Mouse (Mus musculus) CH12.LX (cell line): ENCODE measurements around the gene Cntln. TPM values are rescaled to one million over a fixed set of nuclear protein-coding genes. Genes with fewer than 3 reads are reported as not detected.

Source experiments
- DNase-seq: peaks from one replicate; pipeline ENCODE4 v3.0.0-alpha.2; 2013; ENCODE audit errors: extremely low read depth
- H3K27ac ChIP-seq: 2 replicates; pipeline ENCODE4 v1.5.1; 2012; ENCODE audit warnings: low read depth, mild to moderate bottlenecking, control low read depth, moderate library complexity; ENCODE audit not compliant: insufficient read depth
- H3K27me3 ChIP-seq: replicated peaks from 2 replicates; pipeline ENCODE3; 2012; ENCODE audit warnings: inconsistent platforms
- H3K36me3 ChIP-seq, 2 experiments: replicated peaks in 1 of 2; 2 replicates each; pipeline versions ENCODE3 to v1.6.1; 2012; ENCODE audit warnings: inconsistent platforms in 1 of 2, low read length in 1 of 2, mild to moderate bottlenecking in 1 of 2, mixed read lengths in 1 of 2, moderate library complexity in 1 of 2; ENCODE audit not compliant: control insufficient read depth in 1 of 2, insufficient read depth in 1 of 2
- H3K4me1 ChIP-seq, 2 experiments: 2 replicates each; pipeline ENCODE4 v1.6.1; 2012; ENCODE audit warnings: inconsistent platforms in 1 of 2, moderate library complexity in 1 of 2; ENCODE audit not compliant: insufficient read depth in 2 of 2, control insufficient read depth in 1 of 2
- H3K4me2 ChIP-seq: 2 replicates; pipeline ENCODE4 v1.6.1; 2012; ENCODE audit warnings: low read depth, mild to moderate bottlenecking, control low read depth; ENCODE audit not compliant: poor library complexity, insufficient read depth, severe bottlenecking
- H3K4me3 ChIP-seq, 3 experiments: fragments of 150-350 bp in 1 of 3; sonication (generic) in 1 of 3; replicated peaks in 1 of 3; 2 replicates each; pipeline versions ENCODE3 to v1.5.1; 2011 to 2012; ENCODE audit warnings: low read depth in 2 of 3, low read length in 2 of 3, mild to moderate bottlenecking in 2 of 3, moderate library complexity in 2 of 3, control low read depth in 1 of 3, improper control_type of control experiment in 1 of 3, inconsistent platforms in 1 of 3, mixed read lengths in 1 of 3; ENCODE audit not compliant: poor library complexity in 1 of 3
- H3K79me2 ChIP-seq: replicated peaks from 2 replicates; pipeline ENCODE4 v1.6.1; 2012; ENCODE audit warnings: mild to moderate bottlenecking, moderate library complexity; ENCODE audit not compliant: control insufficient read depth, poor library complexity, insufficient read depth, severe bottlenecking; ENCODE audit errors: extremely low read depth
- H3K9ac ChIP-seq: 2 replicates; pipeline ENCODE4 v1.6.1; 2012; ENCODE audit warnings: low read depth, mild to moderate bottlenecking, control low read depth, moderate library complexity; ENCODE audit not compliant: insufficient read depth
- H3K9me3 ChIP-seq: replicated peaks from 2 replicates; pipeline ENCODE3; 2012; ENCODE audit warnings: low read length, inconsistent platforms, mixed read lengths
- BHLHE40 ChIP-seq: IDR thresholded peaks from 2 replicates; pipeline ENCODE4 v1.6.1; 2011; ENCODE audit warnings: mild to moderate bottlenecking, low read depth, low read length, improper control_type of control experiment
- CTCF ChIP-seq, 2 experiments: IDR thresholded peaks in 1 of 2; conservative IDR thresholded peaks in 1 of 2; 2 replicates each; pipeline ENCODE4 v1.5.1; 2011 to 2012; ENCODE audit warnings: low read depth in 2 of 2, low read length in 2 of 2, improper control_type of control experiment in 1 of 2, inconsistent platforms in 1 of 2, mild to moderate bottlenecking in 1 of 2, moderate library complexity in 1 of 2
- EP300 ChIP-seq: IDR thresholded peaks from 2 replicates; pipeline ENCODE4 v1.6.1; 2011; ENCODE audit warnings: low read length, improper control_type of control experiment
- JUN ChIP-seq: IDR thresholded peaks from 2 replicates; pipeline ENCODE4 v1.6.1; 2011; ENCODE audit warnings: low read depth, mild to moderate bottlenecking, low read length, improper control_type of control experiment, moderate library complexity; ENCODE audit not compliant: insufficient read depth
- JUND ChIP-seq: conservative IDR thresholded peaks from 2 replicates; pipeline ENCODE4 v1.6.1; 2011; ENCODE audit warnings: low read depth, low read length, improper control_type of control experiment
- MAFK ChIP-seq: IDR thresholded peaks from 2 replicates; pipeline ENCODE4 v1.6.1; 2011; ENCODE audit warnings: low read length, improper control_type of control experiment; ENCODE audit not compliant: insufficient replicate concordance
- MAX ChIP-seq: IDR thresholded peaks from 2 replicates; pipeline ENCODE4 v1.6.1; 2011; ENCODE audit warnings: low read length, improper control_type of control experiment
- MXI1 ChIP-seq: IDR thresholded peaks from 2 replicates; pipeline ENCODE4 v1.6.1; 2011; ENCODE audit warnings: mild to moderate bottlenecking, low read depth, low read length, improper control_type of control experiment
- MYC ChIP-seq: IDR thresholded peaks from 2 replicates; pipeline ENCODE4 v1.6.1; 2011; ENCODE audit warnings: low read depth, mild to moderate bottlenecking, improper control_type of control experiment, low read length
- NRF1 ChIP-seq: IDR thresholded peaks from 2 replicates; pipeline ENCODE4 v1.6.1; 2014; ENCODE audit warnings: low read depth, mild to moderate bottlenecking, inconsistent platforms, low read length, improper control_type of control experiment, moderate library complexity
- POLR2A ChIP-seq: IDR thresholded peaks from 2 replicates; pipeline ENCODE4 v1.6.1; 2011; ENCODE audit warnings: low read depth, mild to moderate bottlenecking, improper control_type of control experiment, low read length
- RAD21 ChIP-seq: IDR thresholded peaks from 2 replicates; pipeline ENCODE4 v1.6.1; 2011; ENCODE audit warnings: low read depth, mild to moderate bottlenecking, low read length, improper control_type of control experiment, moderate library complexity
- SIN3A ChIP-seq: IDR thresholded peaks from 2 replicates; pipeline ENCODE4 v1.6.1; 2012; ENCODE audit warnings: low read length, improper control_type of control experiment, inconsistent platforms
- SMC3 ChIP-seq: IDR thresholded peaks from 2 replicates; pipeline ENCODE4 v1.6.1; 2011; ENCODE audit warnings: low read depth, low read length, improper control_type of control experiment
- TBP ChIP-seq: conservative IDR thresholded peaks from 2 replicates; pipeline ENCODE4 v1.6.1; 2011; ENCODE audit warnings: low read depth, low read length, improper control_type of control experiment
- UBTF ChIP-seq: IDR thresholded peaks from 2 replicates; pipeline ENCODE4 v1.6.1; 2012; ENCODE audit warnings: low read depth, mild to moderate bottlenecking, inconsistent platforms, low read length, improper control_type of control experiment, moderate library complexity
- USF1 ChIP-seq: IDR thresholded peaks from 2 replicates; pipeline ENCODE4 v1.6.1; 2014; ENCODE audit warnings: low read depth, mild to moderate bottlenecking, inconsistent platforms, low read length, improper control_type of control experiment
- ZKSCAN1 ChIP-seq: IDR thresholded peaks from 2 replicates; pipeline ENCODE4 v1.6.1; 2012; ENCODE audit warnings: low read depth, inconsistent platforms, low read length, improper control_type of control experiment, borderline replicate concordance
- ZNF384 ChIP-seq: IDR thresholded peaks from 2 replicates; pipeline ENCODE4 v1.6.1; 2012; ENCODE audit warnings: low read depth, low read length, improper control_type of control experiment, inconsistent platforms
- dilution Hi-C: fragments of 300-500 bp; cut with MboI; formaldehyde crosslinking; loops from 2 replicates; pipeline ENCODE4 v1.14.3; 2020; ENCODE audit warnings: low sequenced_read_pairs; ENCODE audit not compliant: extremely low pct_unique_long_range_greater_than_20kb, extremely low pct_ligation_motif_present
- in situ Hi-C: fragments of 300-500 bp; cut with MboI; formaldehyde crosslinking; loops from 3 replicates; pipeline ENCODE4 v1.14.3; 2019; ENCODE audit warnings: low sequenced_read_pairs, low pct_ligation_motif_present, low pct_unique_long_range_greater_than_20kb, mixed read lengths
- polyA plus RNA-seq: library from polyadenylated mRNA; unstranded; fragments of >175 nt; gene quantifications from 2 replicates; pipeline ENCODE4 v1.2.1, GENCODE M21; 2012; ENCODE audit warnings: low read depth; ENCODE audit not compliant: insufficient read length
- total RNA-seq, 2 experiments: library from RNA; depleted of rRNA; stranded (reverse); fragments of 300-350 nt in 1 of 2; fragments of >200 nt in 1 of 2; gene quantifications; 2 replicates each; pipeline ENCODE4 v1.2.3; 2012 to 2014

Cntln gene
- total and polyA plus RNA-seq, 3 experiments, result not detected

DNA sequence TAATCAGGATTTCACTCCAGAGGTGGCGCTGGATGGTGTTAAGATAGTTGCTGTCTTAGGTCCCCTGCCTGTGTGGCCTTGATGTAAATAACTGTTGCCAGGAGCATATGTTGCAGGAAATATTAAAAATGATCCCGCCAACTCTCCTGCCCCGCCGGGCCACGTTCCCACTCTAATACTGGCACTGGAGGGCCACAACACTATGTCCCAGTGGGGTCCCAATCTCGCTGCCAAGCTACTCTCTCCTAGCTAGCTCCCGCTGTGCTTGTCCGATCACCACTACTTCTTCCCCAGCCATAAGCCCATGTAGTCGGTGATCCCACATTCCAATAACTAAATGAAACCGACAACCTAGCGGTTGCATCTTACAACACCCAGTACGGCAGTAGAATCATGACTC is 283.9 kb downstream of the Cntln start:
- H3K9ac ChIP-seq, result no peak overlapping the region
- no peaks in the 10 kb centered on the region for H3K4me1 ChIP-seq
- no peaks in the 10 kb centered on the region for H3K79me2 ChIP-seq
- peaks cover 55% of the 10 kb centered on the region for H3K9me3 ChIP-seq
- dilution Hi-C loops, result no loop called here
- TF ChIP-seq USF1, result no peak
- TF ChIP-seq JUND, result no peak
- no peak for TF ChIP-seq TBP
- TF ChIP-seq MAX, result no peak
- no peak for TF ChIP-seq ZKSCAN1
- TF ChIP-seq POLR2A, result no peak
- TF ChIP-seq NRF1, result no peak
- TF ChIP-seq SIN3A, result no peak
- TF ChIP-seq BHLHE40, result no peak
- TF ChIP-seq CTCF (conservative IDR thresholded peaks at IDR 0.05 in 1 of 2, IDR thresholded peaks at IDR 0.05 in 1 of 2; ENCODE audit: low read depth in 2 of 2, low read length in 2 of 2), result no peak
- no peak for TF ChIP-seq UBTF
- no peak for TF ChIP-seq EP300
- TF ChIP-seq JUN, result no peak
- TF ChIP-seq RAD21, result no peak
- TF ChIP-seq MXI1, result no peak
- TF ChIP-seq MAFK, result no peak
- H3K36me3 ChIP-seq, result no peaks in the 10 kb centered on the region
- no peak overlapping the region for H3K4me3 ChIP-seq
- no peak overlapping the region for H3K4me2 ChIP-seq
- in situ Hi-C loops, result no loop called here
- H3K27me3 ChIP-seq, result no peaks in the 10 kb centered on the region
- no peak overlapping the region for H3K27ac ChIP-seq
- no peak for DNase-seq

DNA sequence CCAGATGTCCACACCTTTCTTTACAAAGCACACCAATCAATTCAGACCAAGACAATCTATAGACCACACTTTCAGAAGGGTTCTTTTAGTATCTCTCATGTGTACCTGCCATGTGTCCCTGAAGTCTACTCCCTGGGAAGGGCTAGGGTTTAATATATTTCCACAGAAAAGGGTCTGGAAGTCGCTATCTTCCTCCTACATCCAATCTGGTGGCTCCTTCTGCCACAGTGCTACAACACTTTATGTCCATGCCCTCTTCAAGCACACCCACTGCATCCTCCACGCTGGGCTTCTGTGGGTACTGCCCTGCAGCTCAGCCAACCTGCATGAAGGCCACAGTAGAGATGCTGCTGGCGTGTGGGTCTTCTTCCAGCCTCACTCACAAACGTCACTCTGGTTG is 291.4 kb downstream of the Cntln start:
- no peak for TF ChIP-seq TBP
- TF ChIP-seq ZNF384, result no peak
- TF ChIP-seq MYC, result no peak
- TF ChIP-seq MAFK, result no peak
- TF ChIP-seq MXI1, result no peak
- no peak for TF ChIP-seq SMC3
- no peak for TF ChIP-seq NRF1
- no peak for TF ChIP-seq SIN3A
- TF ChIP-seq, all 38 proteins: peak for 0
- Histone ChIP-seq H3K79me2 (no peaks in the 10 kb centered on the region), H3K27me3 (no peaks in the 10 kb centered on the region), H3K4me1 (no peaks in the 10 kb centered on the region), H3K36me3 (no peaks in the 10 kb centered on the region), H3K4me3 (no peak overlapping the region), H3K9me3 (peaks cover 61% of the 10 kb centered on the region), H3K9ac (no peak overlapping the region), H3K27ac (no peak overlapping the region), H3K4me2 (no peak overlapping the region)
- DNase-seq, result no peak
- in situ Hi-C loops, result no loop called here
- dilution Hi-C loops, result no loop called here
